Mouse (Mus musculus) ES-Bruce4 (cell line): ENCODE data around the gene Pcgf6.

Source experiments
- CTCF ChIP-seq: IDR thresholded peaks from one replicate; pipeline ENCODE4 v1.8.1; 2011; ENCODE audit warnings: low read depth, low read length
- EP300 ChIP-seq: IDR thresholded peaks from 2 replicates; pipeline ENCODE4 v1.6.1; 2011; ENCODE audit warnings: low read depth, low read length; ENCODE audit not compliant: insufficient read depth
- POLR2A ChIP-seq: IDR thresholded peaks from one replicate; pipeline ENCODE4 v1.8.1; 2011; ENCODE audit warnings: low read length; ENCODE audit not compliant: insufficient read depth

DNA sequence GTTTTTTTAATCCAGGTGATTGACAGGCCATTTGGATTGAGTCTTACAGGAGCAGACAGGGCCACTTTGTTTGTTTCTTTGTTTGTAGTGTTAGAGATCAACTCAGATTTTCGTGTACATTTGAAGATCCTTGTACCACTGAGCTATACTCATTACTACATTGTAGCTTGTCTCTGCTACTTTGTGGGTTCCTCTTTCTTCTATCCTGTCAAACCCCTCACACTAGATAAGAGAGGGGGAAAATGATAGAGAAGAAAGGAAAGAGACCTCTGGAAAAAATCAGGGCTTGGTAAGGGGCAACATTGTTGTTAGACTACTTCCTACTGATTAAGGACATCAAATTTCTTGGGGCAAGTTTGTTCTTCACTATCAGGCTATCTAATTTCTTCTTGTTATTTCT lies 7.0 kb upstream of the Pcgf6 start:
- no peak for TF ChIP-seq POLR2A
- TF ChIP-seq CTCF, result no peak
- no peak for TF ChIP-seq EP300
